In genomic region chrX:50580200-50580599, GRCm38 (mm10) we compare ENCODE assay signal across 8 mouse cellular contexts.
DNase-seq lines count a peak whose midpoint lies in the region; ATAC-seq and TF ChIP-seq lines count a peak whose summit lies in the region.

No protein-coding gene starts in this region.

- H3K27ac ChIP-seq in lung, embryonic 16.5 days (ENCODE audit: low read length): 0 out of 2 replicates have a peak overlapping the region, but pooled peaks have one; percentile 22
- H3K27ac ChIP-seq in forebrain, embryonic 15.5 days (replicated peaks): no peak overlapping the region
- H3K27ac ChIP-seq in limb, embryonic 10.5 days: peak overlapping the region; percentile 72
- no peak overlapping the region for H3K27ac ChIP-seq in thymus, adult 2 months (ENCODE audit: control insufficient read depth, insufficient read depth, low read length)

- ATAC-seq in cerebellum, adult (ENCODE audit: insufficient number of reproducible peaks, low FRiP score, low TSS enrichment): no peak
- ATAC-seq in lung, embryonic 16.5 days (ENCODE audit: low read depth): no peak
- ATAC-seq in forebrain, embryonic 15.5 days (replicated peaks): no peak

- peak overlapping the region; percentile 20; the same call in 1 of the 2 replicates for H3K4me2 ChIP-seq in lung, embryonic 16.5 days (ENCODE audit: low read depth, low read length)
- H3K4me2 ChIP-seq in forebrain, embryonic 15.5 days (replicated peaks): peak overlapping the region; percentile 15; the same call in 1 of the 2 replicates

- H3K4me1 ChIP-seq in lung, embryonic 16.5 days (replicated peaks; ENCODE audit: control insufficient read depth, insufficient read depth, low read length): no peaks in the 10 kb centered on the region
- no peaks in the 10 kb centered on the region for H3K4me1 ChIP-seq in forebrain, embryonic 15.5 days
- no peaks in the 10 kb centered on the region for H3K4me1 ChIP-seq in limb, embryonic 10.5 days
- peaks cover 5% of the 10 kb centered on the region for H3K4me1 ChIP-seq in thymus, adult 2 months (replicated peaks; ENCODE audit: control insufficient read depth, insufficient read depth, low read length)

- H3K4me3 ChIP-seq in lung, embryonic 16.5 days (ENCODE audit: low read length): peak overlapping the region; percentile 28
- peak overlapping the region; percentile 11; the same call in 1 of the 2 replicates for H3K4me3 ChIP-seq in forebrain, embryonic 15.5 days
- H3K4me3 ChIP-seq in limb, embryonic 10.5 days: peak overlapping the region; percentile 22
- no peak overlapping the region for H3K4me3 ChIP-seq in thymus, adult 2 months (ENCODE audit: control insufficient read depth, insufficient read depth, low read length)

- no peaks in the 10 kb centered on the region for H3K36me3 ChIP-seq in lung, embryonic 16.5 days (ENCODE audit: control insufficient read depth, insufficient read depth, low read length)
- H3K36me3 ChIP-seq in forebrain, embryonic 15.5 days: no peaks in the 10 kb centered on the region
- H3K36me3 ChIP-seq in limb, embryonic 10.5 days: peaks cover 47% of the 10 kb centered on the region
- H3K36me3 ChIP-seq in thymus, adult 2 months (ENCODE audit: control insufficient read depth, insufficient read depth, low read length): no peaks in the 10 kb centered on the region

- TF ChIP-seq CTCF in thymus, adult 2 months (IDR thresholded peaks at IDR 0.05; ENCODE audit: borderline replicate concordance, control insufficient read depth, extremely low read depth, insufficient read depth, low read length, poor library complexity): no peak

- no peaks in the 10 kb centered on the region for H3K27me3 ChIP-seq in lung, embryonic 16.5 days (ENCODE audit: control insufficient read depth, insufficient read depth, low read depth, low read length)
- no peaks in the 10 kb centered on the region for H3K27me3 ChIP-seq in forebrain, embryonic 15.5 days
- H3K27me3 ChIP-seq in limb, embryonic 10.5 days (ENCODE audit: low read depth, poor library complexity, severe bottlenecking): no peaks in the 10 kb centered on the region
- H3K27me3 ChIP-seq in thymus, adult 2 months (ENCODE audit: control insufficient read depth, insufficient read depth, low read length): no peaks in the 10 kb centered on the region

- H3K9ac ChIP-seq in lung, embryonic 16.5 days (ENCODE audit: low read length): peak overlapping the region; percentile 32; the same call in 1 of the 2 replicates
- H3K9ac ChIP-seq in forebrain, embryonic 15.5 days (replicated peaks): no peak overlapping the region

- TF ChIP-seq POLR2A in thymus, adult 2 months (IDR thresholded peaks at IDR 0.05; ENCODE audit: control insufficient read depth, extremely low read depth, insufficient read depth, low read length, poor library complexity): no peak

- H3K9me3 ChIP-seq in lung, embryonic 16.5 days (ENCODE audit: control insufficient read depth, low read length): no peaks in the 10 kb centered on the region
- no peaks in the 10 kb centered on the region for H3K9me3 ChIP-seq in forebrain, embryonic 15.5 days
- no peaks in the 10 kb centered on the region for H3K9me3 ChIP-seq in limb, embryonic 10.5 days (replicated peaks)

- 70% methylated on average over 7 of the region's 7 CpGs for WGBS in lung, embryonic 16.5 days
- WGBS in forebrain, embryonic 15.5 days: 66% methylated on average over 7 of the region's 7 CpGs
- 74% methylated on average over 7 of the region's 7 CpGs for WGBS in limb, embryonic 10.5 days
- WGBS in thymus, adult 2 months: 94% methylated on average over 7 of the region's 7 CpGs

- DNase-seq in cerebellum, adult 11 months: peak; percentile 69
- DNase-seq in lung, postnatal 14 days: no peak
- DNase-seq in limb, embryonic 10.5 days (ENCODE audit: low spot score): peak; percentile 48
- peak; percentile 31 for DNase-seq in neural tube, embryonic 10.5 days (ENCODE audit: extremely low spot score, low spot score)
- DNase-seq in thymus, adult 2 months: no peak

Comparison
In these comparisons a context has a peak if more than half of its experiments do, and no peak if none do; other contexts are left out.
1. DNase-seq: peak in cerebellum, adult 11 months (single experiment), limb, embryonic 10.5 days (single experiment) and neural tube, embryonic 10.5 days (single experiment); none in lung, postnatal 14 days (single experiment) and thymus, adult 2 months (single experiment).
2. H3K27ac ChIP-seq: peak in lung, embryonic 16.5 days (single experiment) and limb, embryonic 10.5 days (single experiment); none in forebrain, embryonic 15.5 days (single experiment) and thymus, adult 2 months (single experiment).